Mouse (Mus musculus) E14TG2a.4 (cell line): Measurements from ENCODE around the gene Izumo4.

ENCODE experiments used
- H3K27me3 ChIP-seq: 2 replicates; pipeline ENCODE4 v1.6.1; 2014; ENCODE audit warnings: low read length, control low read depth; ENCODE audit not compliant: insufficient read depth
- H3K36me3 ChIP-seq: 2 replicates; pipeline ENCODE4 v1.6.1; 2014; ENCODE audit warnings: low read length, control low read depth; ENCODE audit not compliant: insufficient read depth
- H3K4me1 ChIP-seq: replicated peaks from 2 replicates; pipeline ENCODE4 v1.6.1; 2014; ENCODE audit warnings: low read depth, low read length, control low read depth
- H3K4me3 ChIP-seq: replicated peaks from 2 replicates; pipeline ENCODE4 v1.5.1; 2014; ENCODE audit warnings: mild to moderate bottlenecking, low read length
- H3K9me3 ChIP-seq: 2 replicates; pipeline ENCODE4 v1.6.1; 2014; ENCODE audit warnings: low read length, control low read depth
- CTCF ChIP-seq: conservative IDR thresholded peaks from 2 replicates; pipeline ENCODE4 v1.5.1; 2014; ENCODE audit warnings: low read length
- NANOG ChIP-seq: IDR thresholded peaks from 2 replicates; pipeline ENCODE4 v1.6.1; 2014; ENCODE audit warnings: borderline replicate concordance, low read length, mixed read lengths
- POU5F1 ChIP-seq: IDR thresholded peaks from 2 replicates; pipeline ENCODE4 v1.6.1; 2014; ENCODE audit warnings: low read length, borderline replicate concordance

Izumo4 gene

GRCm38 (mm10) chr10:80674851-80675404 is 27.1 kb upstream of the Izumo4 start:
- no peaks in the 10 kb centered on the region for H3K9me3 ChIP-seq
- no peaks in the 10 kb centered on the region for H3K27me3 ChIP-seq
- TF ChIP-seq CTCF = no peak
- no peak for TF ChIP-seq NANOG
- no peak for TF ChIP-seq POU5F1
- peak overlapping the region; percentile 87 for H3K4me3 ChIP-seq
- peaks cover 52% of the 10 kb centered on the region for H3K36me3 ChIP-seq
- H3K4me1 ChIP-seq = peaks cover 69% of the 10 kb centered on the region

GRCm38 (mm10) chr10:80675405-80676197 is 26.4 kb upstream of the Izumo4 start:
- no peak for TF ChIP-seq CTCF
- TF ChIP-seq POU5F1 = no peak
- H3K9me3 ChIP-seq = no peaks in the 10 kb centered on the region
- no peaks in the 10 kb centered on the region for H3K27me3 ChIP-seq
- H3K4me3 ChIP-seq = peak overlapping the region; percentile 87
- peaks cover 74% of the 10 kb centered on the region for H3K4me1 ChIP-seq
- H3K36me3 ChIP-seq = peaks cover 45% of the 10 kb centered on the region

GRCm38 (mm10) chr10:80676198-80676928 is 25.6 kb upstream of the Izumo4 start:
- Histone ChIP-seq H3K27me3 (no peaks in the 10 kb centered on the region), H3K36me3 (peaks cover 37% of the 10 kb centered on the region), H3K9me3 (no peaks in the 10 kb centered on the region), H3K4me3 (peak overlapping the region; percentile 87), H3K4me1 (peaks cover 74% of the 10 kb centered on the region)
- no peak for TF ChIP-seq NANOG
- no peak for TF ChIP-seq POU5F1
- TF ChIP-seq CTCF = no peak

- Histone ChIP-seq H3K27me3 (no peaks in the 10 kb centered on the region), H3K4me3 (peak overlapping the region; percentile 85), H3K9me3 (no peaks in the 10 kb centered on the region), H3K36me3 (peaks cover 28% of the 10 kb centered on the region), H3K4me1 (peaks cover 70% of the 10 kb centered on the region)
- TF ChIP-seq CTCF (no peak), POU5F1 (no peak), NANOG (no peak)
Measured at GRCm38 (mm10) chr10:80677128-80677875, 24.7 kb upstream of the Izumo4 start.

- TF ChIP-seq POU5F1 = no peak
- TF ChIP-seq NANOG = no peak
- H3K9me3 ChIP-seq = no peaks in the 10 kb centered on the region
- H3K36me3 ChIP-seq = peaks cover 23% of the 10 kb centered on the region
- peak within 1 kb of the TSS; percentile 85 for H3K4me3 ChIP-seq
- H3K27me3 ChIP-seq = no peaks in the 10 kb centered on the region
- peaks cover 64% of the 10 kb centered on the region for H3K4me1 ChIP-seq
Measured at GRCm38 (mm10) chr10:80677942-80678436, 24.0 kb upstream of the Izumo4 start, which contains the start of gene Mknk2. TSS of gene Mknk2 (minus strand) at chr10:80678112.

- TF ChIP-seq NANOG (no peak), POU5F1 (no peak), CTCF (no peak)
Measured at GRCm38 (mm10) chr10:80678601-80679377, 23.2 kb upstream of the Izumo4 start.

GRCm38 (mm10) chr10:80679556-80680259 is 22.3 kb upstream of the Izumo4 start:
- Histone ChIP-seq H3K36me3 (peaks cover 13% of the 10 kb centered on the region), H3K4me3 (0 out of 2 replicates have a peak overlapping the region, but pooled peaks have one; percentile 27), H3K27me3 (no peaks in the 10 kb centered on the region), H3K9me3 (no peaks in the 10 kb centered on the region), H3K4me1 (peaks cover 49% of the 10 kb centered on the region)
- TF ChIP-seq POU5F1 (no peak), NANOG (no peak), CTCF (no peak)

More at GRCm38 (mm10) chr10:80678601-80679377, 23.2 kb upstream of the Izumo4 start:
- peaks cover 22% of the 10 kb centered on the region for H3K36me3 ChIP-seq
- H3K4me1 ChIP-seq = peaks cover 56% of the 10 kb centered on the region
- no peaks in the 10 kb centered on the region for H3K27me3 ChIP-seq
- peak overlapping the region; percentile 85 for H3K4me3 ChIP-seq
- H3K9me3 ChIP-seq = no peaks in the 10 kb centered on the region
